Mouse (Mus musculus): ENCODE measurements around the gene Mamstr.
A peak's percentile ranks its signal among the peaks of the same experiment; 100 is the strongest.

Mamstr gene

DNA sequence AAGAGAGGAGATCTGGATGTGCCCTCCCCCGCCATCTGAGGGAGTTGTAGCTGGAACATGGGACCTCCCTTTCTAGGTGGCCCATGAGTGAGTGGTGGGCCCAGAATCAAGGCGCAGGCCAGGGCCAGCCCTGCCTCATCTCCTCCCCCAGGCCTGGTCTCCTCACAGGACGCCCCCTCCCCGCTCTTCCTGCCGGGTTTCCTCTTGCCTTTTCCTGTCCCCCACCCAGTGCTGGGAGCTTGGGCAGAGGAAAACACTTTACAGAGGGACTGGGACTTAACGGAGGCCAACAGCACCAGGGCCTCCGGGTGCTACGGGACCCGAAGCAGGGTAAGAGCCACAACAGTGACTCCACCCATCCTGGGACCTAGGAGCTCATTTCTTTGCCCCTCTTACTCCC lies 12.5 kb upstream of the Mamstr start, which contains the start of gene Rasip1:
TSS of gene Rasip1 (plus strand) at position 228 of the 400 bp plus-strand sequence.
- DNase-seq (ENCODE audit: extremely low read depth, insufficient read length, low spot score) = no peak

DNA sequence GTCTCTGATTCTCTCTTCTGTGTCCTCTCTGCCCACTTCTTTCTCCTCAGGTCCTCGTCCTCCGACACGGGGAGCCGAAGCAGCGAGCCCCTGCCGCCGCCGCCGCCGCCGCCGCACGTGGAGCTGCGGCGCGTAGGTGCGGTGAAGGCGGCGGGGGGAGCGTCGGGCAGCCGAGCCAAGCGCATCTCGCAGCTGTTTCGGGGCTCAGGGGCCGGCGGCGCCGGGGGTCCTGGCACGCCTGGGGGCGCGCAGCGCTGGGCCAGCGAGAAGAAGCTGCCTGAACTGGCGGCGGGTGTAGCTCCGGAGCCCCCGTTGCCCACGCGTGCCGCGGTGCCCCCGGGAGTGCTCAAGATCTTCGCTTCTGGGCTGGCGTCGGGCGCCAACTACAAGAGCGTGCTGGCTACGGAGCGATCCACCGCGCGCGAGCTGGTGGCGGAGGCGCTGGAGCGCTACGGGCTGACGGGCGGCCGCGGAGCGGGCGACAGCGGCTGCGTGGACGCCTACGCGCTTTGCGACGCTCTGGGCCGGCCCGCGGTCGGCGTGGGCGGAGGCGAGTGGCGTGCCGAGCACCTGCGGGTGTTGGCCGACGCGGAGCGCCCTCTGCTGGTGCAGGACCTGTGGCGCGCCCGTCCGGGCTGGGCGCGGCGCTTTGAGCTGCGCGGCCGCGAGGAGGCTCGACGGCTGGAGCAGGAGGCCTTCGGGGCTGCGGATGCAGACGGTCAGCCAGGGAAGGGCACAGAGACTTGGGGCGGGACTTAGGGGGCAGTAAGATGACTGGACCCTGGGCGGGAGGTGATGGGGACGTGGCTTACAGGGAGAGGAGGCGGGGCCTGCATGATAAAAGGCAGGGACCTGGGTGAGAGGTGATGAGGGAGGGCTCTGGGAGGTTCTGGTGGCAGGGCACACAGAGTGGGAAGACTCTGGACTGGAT lies 11.1 kb upstream of the Mamstr start:
- DNase-seq (ENCODE audit: extremely low read depth, insufficient read length, low spot score) = no peak

DNA sequence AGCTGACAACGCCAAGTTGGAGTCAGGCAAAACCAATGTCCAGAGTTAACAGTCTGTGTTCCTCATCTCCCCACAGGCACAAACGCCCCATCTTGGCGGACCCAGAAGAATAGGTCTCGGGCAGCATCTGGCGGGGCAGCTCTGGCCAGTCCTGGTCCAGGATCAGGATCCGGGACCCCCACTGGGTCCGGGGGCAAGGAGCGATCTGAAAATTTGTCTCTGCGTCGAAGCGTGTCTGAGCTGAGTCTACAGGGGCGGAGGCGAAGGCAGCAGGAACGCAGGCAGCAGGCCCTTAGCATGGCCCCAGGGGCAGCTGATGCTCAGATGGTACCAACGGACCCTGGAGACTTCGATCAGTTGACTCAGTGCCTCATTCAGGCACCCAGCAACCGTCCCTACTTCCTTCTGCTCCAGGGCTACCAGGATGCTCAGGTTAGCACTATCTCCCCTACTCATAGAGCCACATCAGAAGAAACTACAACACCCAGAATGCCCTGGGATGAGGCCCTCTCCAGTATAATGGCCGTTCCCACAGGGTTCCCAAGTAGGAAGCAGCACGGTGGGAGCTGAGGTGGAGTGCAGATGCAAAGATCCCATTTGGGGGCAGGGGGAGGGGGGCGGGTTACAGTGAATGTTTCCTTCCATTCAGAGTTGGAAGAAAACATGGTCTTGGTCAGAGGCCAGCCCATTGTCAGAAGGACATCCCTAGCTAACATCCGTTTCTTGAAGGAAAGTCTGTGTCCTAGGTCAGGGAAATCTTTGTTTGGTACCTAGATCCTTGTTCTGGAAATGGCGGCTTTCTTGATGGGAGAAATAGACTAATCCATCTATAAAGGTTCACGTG lies 9.5 kb upstream of the Mamstr start:
- no peak for DNase-seq (ENCODE audit: extremely low read depth, insufficient read length, low spot score)

DNA sequence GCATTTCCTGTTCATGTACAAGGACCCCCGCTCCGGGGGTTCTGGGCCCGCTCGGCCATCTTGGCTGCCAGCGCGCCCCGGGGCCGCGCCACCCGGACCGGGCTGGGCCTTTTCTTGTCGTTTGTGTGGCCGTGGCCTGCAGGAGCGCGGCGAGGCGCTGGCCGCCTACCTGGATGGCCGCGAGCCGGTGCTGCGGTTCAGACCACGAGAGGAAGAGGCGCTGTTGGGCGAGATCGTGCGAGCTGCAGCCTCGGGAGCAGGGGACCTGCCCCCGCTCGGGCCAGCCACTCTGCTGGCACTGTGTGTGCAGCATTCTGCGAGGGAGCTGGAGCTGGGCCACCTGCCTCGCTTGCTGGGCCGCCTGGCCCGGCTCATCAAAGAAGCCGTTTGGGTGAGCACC lies 7.3 kb upstream of the Mamstr start:
- no peak for DNase-seq (ENCODE audit: extremely low read depth, insufficient read length, low spot score)

DNA sequence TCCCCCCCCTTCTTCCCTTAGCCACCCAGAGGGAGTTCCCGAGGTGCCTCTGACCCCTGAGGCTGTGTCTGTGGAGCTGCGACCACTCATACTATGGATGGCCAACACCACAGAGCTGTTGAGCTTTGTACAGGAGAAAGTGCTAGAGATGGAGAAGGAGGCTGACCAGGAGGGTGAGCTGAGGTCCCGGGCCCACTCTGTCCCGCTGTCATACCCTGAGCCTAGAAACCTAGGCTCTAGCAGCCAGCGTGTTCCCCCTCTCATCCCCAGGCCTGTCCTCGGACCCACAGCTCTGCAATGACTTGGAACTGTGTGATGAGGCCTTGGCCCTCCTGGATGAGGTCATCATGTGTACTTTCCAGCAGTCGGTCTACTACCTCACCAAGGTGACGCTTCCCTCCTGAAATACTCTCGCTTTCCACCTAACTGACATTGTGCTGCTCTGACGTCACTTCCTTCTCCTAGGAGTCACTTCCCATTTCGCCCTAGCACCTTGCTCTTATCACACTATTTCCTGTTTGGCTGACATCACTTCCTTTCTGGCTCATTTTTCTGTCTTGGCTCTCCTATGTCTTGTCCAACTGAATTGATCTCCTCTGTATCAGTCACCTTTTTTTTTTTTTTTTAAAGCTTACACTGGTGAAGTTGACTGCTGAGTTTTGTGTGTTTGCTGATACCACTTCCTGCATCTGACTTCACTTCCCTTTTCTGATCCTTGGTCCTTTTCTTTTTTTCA lies 4.7 kb upstream of the Mamstr start:
- no peak for DNase-seq (ENCODE audit: extremely low read depth, insufficient read length, low spot score)

DNA sequence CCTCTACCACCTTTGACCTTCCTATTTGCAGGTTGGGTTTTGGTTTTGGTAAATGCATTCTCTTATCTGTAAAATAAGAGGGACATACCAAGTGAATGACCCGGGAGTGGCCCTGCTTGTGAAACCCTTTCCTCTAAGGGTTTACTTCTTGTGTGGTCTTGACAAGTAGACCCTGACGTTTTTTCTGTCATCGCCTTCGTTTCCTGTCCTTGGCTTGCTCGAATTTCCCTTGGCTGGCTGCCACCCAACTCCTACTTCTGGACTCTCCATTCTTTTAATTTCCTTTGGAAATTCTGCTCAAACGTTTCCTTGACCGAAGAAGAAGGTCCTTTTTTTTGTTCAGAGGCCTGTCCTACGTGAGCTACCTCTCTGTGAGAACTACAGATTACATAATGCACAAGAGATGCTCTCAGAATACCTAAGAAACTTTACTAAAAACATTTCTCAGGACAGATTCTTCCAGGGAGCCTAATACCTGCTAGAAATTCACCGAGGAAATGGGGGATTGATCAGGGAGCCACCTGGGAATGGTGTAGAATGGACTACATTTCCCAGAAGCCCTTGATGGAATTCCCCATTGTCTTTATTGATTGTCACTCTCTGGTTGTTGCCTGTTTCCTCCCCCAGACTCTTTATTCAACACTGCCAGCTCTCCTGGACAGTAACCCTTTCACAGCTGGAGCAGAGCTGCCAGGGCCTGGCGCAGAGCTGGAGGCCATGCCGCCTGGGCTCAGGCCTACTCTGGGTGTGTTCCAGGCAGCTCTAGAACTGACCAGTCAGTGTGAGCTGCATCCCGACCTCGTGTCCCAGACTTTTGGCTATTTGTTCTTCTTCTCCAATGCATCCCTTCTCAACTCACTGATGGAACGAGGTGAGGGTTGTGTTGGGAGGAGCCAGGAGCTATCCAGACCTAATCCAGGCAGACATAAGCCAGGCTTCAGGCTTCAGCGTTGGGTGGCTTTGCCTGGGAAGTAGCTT lies 3.8 kb upstream of the Mamstr start:
- no peak for DNase-seq (ENCODE audit: extremely low read depth, insufficient read length, low spot score)

DNA sequence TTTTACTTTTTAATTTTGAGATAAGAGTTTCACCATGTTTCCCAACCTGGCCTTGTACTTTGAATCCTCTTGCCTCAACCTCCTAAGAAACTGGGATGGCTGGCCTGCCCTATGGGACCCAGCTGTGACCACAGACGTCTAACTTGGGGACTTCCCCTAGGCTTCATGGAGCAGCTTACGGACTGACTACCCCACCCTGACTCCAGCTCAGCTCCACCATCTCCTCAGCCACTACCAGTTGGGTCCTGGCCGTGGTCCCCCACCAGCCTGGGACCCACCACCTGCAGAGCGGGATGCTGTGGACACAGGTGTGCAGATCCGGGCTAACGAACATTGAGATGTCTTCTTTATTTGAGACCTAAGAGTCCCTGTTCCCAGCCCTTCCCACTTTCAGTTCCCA lies 2.1 kb upstream of the Mamstr start:
- no peak for DNase-seq (ENCODE audit: extremely low read depth, insufficient read length, low spot score)

DNA sequence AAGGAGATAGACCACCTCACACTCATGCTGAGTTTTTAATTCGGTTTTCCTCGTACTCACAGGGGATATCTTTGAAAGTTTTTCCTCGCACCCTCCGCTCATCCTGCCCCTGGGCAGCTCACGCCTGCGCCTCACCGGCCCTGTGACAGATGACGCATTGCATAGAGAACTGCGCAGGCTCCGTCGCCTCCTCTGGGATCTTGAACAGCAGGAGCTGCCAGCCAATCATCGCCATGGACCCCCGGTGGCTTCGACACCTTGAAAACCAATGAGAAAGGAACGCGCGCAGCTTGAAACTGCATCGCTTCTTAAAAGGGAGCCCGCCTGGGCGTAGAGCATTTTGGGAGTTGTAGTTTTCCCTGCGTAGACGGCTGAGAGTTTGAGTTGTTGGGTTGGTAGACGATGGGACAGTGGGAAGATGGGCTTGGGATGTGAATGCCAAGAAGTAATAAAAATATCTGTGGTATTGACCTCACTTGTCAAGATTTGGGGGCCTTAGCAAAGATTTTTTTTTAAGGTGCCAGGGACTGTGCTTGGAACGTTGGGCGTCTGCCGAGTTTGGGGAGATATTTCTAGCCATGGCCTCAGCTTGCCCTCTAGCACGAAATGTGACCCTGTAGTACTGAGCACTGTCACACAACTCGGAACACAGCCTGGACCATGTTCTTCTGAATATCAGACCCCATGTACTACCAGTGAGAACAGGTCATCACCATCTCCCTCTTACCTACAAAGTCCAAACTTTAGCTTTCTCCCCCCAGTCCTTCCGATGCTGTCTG lies 965 bp upstream of the Mamstr start:
- DNase-seq (ENCODE audit: extremely low read depth, insufficient read length, low spot score) = no peak

DNA sequence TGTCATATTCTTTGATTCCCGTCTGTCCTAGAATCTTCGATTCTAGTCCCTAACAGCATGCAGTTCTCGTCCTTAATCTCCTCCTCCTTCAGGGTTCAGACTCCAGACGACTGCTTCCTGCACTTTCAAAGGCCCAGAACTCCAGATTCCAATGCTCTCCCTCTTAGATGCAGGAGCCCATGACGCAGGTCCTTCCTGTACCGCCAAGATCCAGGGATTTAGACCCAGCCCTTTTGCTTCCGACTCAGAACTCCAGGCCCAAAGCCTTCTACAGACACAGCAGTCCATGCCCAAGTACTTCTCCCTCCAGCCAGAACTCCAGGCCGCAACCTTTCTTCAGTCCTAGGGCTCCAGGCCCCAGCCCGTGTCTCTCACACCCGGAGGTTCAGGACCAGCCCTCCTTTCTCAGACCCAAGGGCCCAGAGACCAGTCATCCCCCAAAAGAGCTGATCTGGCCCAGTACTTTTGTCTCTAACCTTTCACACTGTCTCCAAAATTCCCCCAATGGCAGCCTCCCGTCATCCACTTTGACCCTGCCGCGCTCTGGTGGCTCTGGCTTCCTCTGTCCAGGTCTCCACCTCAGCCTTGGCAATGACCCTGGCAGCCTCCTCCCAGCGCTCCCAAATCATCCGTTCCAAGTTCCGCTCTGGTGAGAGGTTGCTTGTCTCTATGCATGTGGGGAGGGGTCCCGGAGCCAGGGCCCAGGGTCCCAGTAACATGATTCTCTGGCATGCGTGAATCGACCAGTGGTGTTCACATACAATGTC lies 597 bp downstream of the Mamstr start:
- no peak for DNase-seq (ENCODE audit: extremely low read depth, insufficient read length, low spot score)

DNA sequence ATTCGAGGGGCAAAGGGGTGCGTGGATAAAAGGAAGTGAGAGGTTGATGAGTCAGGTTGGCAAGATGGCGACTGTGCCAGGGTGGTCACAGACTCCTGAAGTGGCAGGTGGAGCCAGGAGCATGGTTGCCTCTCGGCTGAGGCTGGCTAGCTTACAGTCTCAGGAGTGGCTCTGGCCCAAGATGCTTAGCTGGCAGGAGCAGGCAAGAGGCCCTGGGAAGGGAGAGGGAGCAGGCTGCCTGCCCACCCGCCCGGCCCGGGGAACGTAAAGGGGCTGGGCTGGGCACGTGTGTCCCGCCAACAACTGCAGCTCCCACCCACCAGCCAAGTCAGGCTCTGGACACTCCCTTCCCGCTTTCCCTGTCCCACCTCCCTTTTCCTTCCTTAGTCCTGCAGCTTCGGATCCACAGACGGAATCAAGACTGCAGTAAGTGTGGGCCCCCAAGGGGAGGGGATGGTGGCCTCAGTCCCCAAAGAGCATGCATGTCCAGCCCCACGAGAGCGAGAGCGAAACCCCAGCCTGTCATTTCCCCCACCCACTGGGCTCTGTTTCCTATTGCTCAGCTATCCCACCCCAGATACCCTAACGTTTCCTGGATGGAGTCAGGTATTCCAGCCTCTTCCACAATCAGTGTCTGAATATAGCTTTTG lies 1.7 kb downstream of the Mamstr start:
- DNase-seq (ENCODE audit: extremely low read depth, insufficient read length, low spot score) = peak; percentile 28

DNA sequence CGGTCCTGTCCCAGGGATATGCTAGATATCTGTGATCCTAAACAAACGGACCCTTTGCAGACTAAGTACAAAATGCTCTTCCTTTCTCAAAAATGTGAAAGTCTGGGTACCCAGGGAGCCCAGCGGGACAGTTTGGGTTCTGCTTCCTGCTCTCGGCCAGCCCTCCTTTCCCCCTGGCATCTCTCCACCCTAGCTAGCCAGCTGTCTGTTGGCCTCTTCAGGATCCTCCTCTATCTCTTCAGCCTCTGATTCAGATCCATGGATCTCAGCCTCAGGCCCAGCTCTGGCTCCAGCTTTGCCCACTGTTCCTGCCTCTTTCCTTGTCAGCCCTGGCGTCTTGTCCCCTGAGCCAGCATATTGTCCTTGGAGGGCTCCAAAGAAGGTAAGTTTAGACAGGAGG lies 2.3 kb downstream of the Mamstr start:
- no peak for DNase-seq (ENCODE audit: extremely low read depth, insufficient read length, low spot score)

DNA sequence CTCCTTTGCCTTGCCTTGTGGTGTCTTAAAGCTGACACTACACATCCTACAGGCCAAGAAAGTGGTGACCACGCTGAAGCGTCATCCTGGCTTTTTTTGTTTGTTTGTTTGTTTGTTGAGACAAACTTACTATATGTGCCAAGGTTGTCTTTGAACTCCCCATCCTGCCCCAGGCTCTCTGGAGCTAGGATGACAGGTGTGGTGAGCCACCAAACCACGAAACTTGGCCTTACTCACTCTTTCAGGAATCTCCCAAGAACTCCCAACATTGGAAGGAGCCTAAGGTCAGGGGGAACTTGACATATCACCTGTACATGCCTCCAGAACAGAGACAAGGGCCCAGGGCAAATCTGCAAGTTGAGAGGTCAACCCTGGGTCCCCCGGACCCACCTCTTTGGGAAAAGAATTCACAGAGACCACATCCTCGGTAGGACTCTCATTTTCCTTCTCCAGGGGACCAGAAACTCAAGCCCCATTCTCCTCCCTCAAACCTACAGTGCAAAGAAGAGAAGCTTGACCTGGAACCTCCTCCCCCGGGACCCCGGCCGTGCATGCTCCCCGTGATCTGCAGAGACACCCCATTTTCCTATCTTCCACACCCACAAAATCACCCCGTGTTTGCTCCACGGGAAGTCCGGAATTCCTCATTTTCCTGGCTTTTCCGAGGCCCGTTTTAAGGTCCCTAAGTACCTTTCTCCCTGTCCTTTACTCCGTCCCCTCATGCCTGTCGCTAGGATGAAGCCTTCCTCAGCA lies 2.9 kb downstream of the Mamstr start:
- no peak for DNase-seq (ENCODE audit: extremely low read depth, insufficient read length, low spot score)

DNA sequence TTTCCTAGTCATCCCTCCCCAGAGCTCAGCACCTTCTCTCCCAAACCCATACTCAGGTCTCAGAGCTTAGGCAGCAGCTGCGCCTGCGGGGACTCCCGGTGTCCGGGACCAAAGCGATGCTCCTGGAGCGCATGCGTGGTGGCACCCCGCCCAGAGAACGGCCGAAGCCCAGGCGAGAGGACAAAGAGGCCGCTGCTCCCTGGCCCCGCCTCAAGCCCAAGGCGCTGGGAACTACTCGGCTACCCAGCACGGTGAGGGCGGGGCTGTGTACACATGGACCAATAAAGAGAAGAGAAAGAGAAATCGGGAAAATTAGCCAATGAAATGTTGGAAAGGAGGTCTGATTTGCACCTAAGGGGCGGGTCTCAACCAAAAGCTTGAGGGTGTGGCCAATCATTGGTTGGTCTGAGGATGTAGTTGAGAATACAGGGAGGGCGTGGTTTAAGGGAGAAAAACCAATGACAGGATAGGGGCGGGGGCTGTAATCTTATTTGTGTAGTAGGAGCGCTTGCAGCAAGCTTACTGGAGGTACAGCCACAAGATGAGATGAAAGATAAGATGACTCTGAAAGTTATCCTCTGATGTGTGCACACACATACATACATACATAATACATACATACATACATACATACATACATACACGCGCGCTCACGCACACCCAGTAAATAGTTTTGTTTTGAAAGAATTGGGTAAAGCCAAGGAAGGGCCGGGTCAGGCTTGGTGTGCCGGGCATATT lies 3.8 kb downstream of the Mamstr start:
- DNase-seq (ENCODE audit: extremely low read depth, insufficient read length, low spot score) = no peak

DNA sequence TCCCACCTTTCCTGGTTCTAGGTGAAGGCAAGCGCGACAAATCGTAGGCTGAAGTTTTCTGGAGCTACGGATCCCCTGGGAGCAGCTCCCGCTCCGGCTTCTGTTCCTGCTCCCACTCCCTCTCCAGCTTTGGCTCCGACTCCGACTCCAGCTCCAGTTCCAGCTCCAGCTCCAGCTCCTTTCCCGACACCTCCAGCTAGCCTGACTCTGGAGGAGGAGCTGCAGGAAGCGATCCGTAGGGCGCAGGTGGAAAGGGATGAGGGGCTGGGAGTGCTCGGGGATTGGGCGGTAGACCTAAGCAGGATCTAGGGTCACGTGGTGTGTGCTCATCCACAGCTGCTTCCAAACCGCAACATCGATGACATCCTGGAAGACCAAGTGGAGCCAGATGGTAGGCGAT lies 4.4 kb downstream of the Mamstr start:
- no peak for DNase-seq (ENCODE audit: extremely low read depth, insufficient read length, low spot score)

DNA sequence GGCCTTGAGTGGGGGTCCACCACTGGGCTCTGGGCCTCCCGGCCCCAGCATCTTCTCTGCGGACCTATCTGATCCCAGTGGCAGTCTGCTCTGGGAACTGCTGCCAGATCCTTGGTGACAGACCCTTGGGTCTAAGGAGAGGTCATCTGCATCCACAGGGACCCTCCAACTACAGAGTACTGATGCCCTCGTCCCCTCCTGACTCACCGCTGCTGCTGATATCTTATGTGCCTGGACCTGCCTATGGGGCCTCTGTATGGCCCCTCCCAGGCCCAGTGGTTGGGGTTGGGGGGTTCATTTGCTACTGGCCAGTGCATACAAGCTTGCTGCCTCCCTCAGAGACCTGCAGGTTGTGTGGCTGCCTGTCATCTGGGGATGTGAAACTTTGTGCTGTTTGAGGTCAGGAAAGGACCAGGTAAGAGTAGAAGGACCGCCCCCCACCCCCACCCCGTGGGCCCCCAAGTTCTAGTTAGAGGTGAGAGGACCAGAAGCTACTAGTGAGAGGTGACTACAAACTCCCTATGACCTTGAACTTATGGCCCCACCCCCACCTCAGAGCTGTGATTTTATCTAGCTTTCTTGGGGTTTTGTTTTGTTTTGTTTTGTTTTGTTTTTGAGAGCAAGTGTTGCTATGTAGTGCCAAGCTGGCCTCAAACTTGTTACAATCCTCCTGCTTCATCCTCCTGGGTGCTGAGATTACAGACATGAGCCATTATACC lies 5.3 kb downstream of the Mamstr start:
- DNase-seq (ENCODE audit: extremely low read depth, insufficient read length, low spot score) = no peak

DNA sequence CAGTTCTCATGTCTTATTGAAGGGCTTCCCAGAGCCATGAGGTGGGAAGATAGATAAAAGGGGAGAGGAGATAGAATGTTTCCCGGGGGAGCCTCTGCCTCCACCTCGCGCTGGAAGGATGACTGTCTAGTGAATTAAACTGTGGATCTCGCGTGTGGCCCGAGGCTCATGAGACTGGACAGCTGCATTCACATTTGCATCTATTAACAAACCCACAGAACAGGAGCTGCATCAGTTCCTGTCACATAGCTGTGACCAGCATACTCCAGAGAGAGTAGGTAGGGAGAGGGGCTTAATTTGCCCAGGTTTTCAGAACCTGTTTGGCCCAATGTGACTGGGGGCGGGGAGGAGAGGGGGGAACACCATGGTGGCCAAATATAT lies 5.8 kb downstream of the Mamstr start:
- no peak for DNase-seq (ENCODE audit: extremely low read depth, insufficient read length, low spot score)
